Mouse (Mus musculus) myocyte (in vitro differentiated cells): ENCODE measurements at regions not wholly inside any gene's neighbourhood (a gene's known extent, or its start where the extent isn't known, plus 50 kb on each side); places are given as distances from the start of the nearest gene placed in this dataset.

ENCODE experiments used
- CEBPB ChIP-seq: IDR thresholded peaks from 2 replicates; pipeline ENCODE4 v1.6.1; 2011; ENCODE audit warnings: mild to moderate bottlenecking, moderate library complexity; ENCODE audit not compliant: poor library complexity, insufficient read depth, severe bottlenecking
- E2F4 ChIP-seq: IDR thresholded peaks from one replicate; pipeline ENCODE4 v1.6.1; 2011; ENCODE audit warnings: mild to moderate bottlenecking, control low read depth, moderate library complexity; ENCODE audit not compliant: insufficient read depth
- MAX ChIP-seq: IDR thresholded peaks from one replicate; pipeline ENCODE4 v1.6.1; 2011; ENCODE audit warnings: low read depth, mild to moderate bottlenecking, control low read depth
- MYOD1 ChIP-seq, 3 experiments: IDR thresholded peaks; one replicate each; pipeline ENCODE4 v1.6.1; 2011; ENCODE audit warnings: control low read depth in 2 of 3, low read depth in 2 of 3, mild to moderate bottlenecking in 2 of 3, moderate library complexity in 1 of 3; ENCODE audit not compliant: insufficient read length in 2 of 3, control insufficient read depth in 1 of 3
- POLR2A ChIP-seq: IDR thresholded peaks from one replicate; pipeline ENCODE4 v1.6.1; 2011; ENCODE audit warnings: low read depth, mild to moderate bottlenecking, control low read depth, moderate library complexity; ENCODE audit not compliant: insufficient read length
- POLR2AphosphoS2 ChIP-seq: IDR thresholded peaks from one replicate; pipeline ENCODE4 v1.6.1; 2011; ENCODE audit warnings: low read depth, control low read depth; ENCODE audit not compliant: insufficient read length
- TCF12 ChIP-seq: IDR thresholded peaks from one replicate; pipeline ENCODE4 v1.6.1; 2011; ENCODE audit warnings: mild to moderate bottlenecking, control low read depth; ENCODE audit not compliant: poor library complexity, insufficient read depth, severe bottlenecking
- USF1 ChIP-seq: IDR thresholded peaks from one replicate; pipeline ENCODE4 v1.6.1; 2011; ENCODE audit warnings: low read depth, mild to moderate bottlenecking, control low read depth, moderate library complexity

GRCm38 (mm10) chr9:71369202-71369601, 116.5 kb downstream of the Polr2m start:
- TF ChIP-seq POLR2A (no peak), MYOD1 (IDR thresholded peaks at IDR 0.05; ENCODE audit: control insufficient read depth in 1 of 3, insufficient read length in 2 of 3, low read depth in 2 of 3) (no peak), USF1 (no peak), E2F4 (no peak), MAX (no peak), POLR2AphosphoS2 (no peak), TCF12 (no peak), CEBPB (no peak)
